Mouse (Mus musculus): ENCODE measurements around the gene Gpx1.

DNA sequence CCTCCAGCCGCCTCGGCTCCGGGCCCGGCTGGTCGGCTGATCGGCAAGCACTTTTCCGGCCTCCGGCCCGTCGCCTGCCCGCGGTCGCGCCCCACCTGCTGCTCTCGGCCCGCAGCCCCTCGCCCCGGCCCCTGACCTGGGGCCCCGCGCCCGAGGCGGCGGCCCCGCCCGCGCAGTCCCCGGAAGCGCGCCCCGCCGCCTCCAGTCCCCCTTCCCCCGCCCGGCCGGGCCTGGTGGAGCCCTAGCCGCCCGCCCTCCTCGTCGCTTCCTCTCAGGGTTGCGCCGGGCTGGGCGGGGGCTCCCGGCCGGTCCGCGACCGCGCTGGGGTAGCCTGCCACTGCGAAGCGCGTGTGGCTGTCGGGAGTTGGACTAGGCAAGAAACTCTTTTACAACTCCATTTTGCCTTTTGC is 32.1 kb upstream of the Gpx1 start:
- TF ChIP-seq CTCF (IDR thresholded peaks at IDR 0.05; ENCODE audit: borderline replicate concordance, extremely low read depth, insufficient read depth, insufficient read length) (no peak), POLR2A (IDR thresholded peaks at IDR 0.05; ENCODE audit: borderline replicate concordance, extremely low read depth, insufficient read depth, insufficient read length, poor library complexity, severe bottlenecking) (no peak)

All from brain, embryonic 14.5 days (tissue).